Mouse (Mus musculus): ENCODE measurements around the gene Elobl.

- TF ChIP-seq CEBPB (IDR thresholded peaks at IDR 0.05; ENCODE audit: low read depth) (no peak), CTCF (IDR thresholded peaks at IDR 0.05; ENCODE audit: control insufficient read depth, insufficient read depth, insufficient read length) (no peak), FOSL1 (IDR thresholded peaks at IDR 0.05; ENCODE audit: insufficient read depth, low read length, poor library complexity, severe bottlenecking) (no peak), USF1 (IDR thresholded peaks at IDR 0.05; ENCODE audit: low read depth) (no peak), MAX (IDR thresholded peaks at IDR 0.05) (no peak), MYOD1 (IDR thresholded peaks at IDR 0.05; ENCODE audit: control insufficient read depth, insufficient read length, low read depth) (no peak), MYOG (IDR thresholded peaks at IDR 0.05; ENCODE audit: control insufficient read depth, extremely low read depth, insufficient read length) (no peak)
These were observed 31.7 kb upstream of the Elobl start for GRCm38 (mm10) chr11:88998406-88998805.
